Mouse (Mus musculus) intestine, embryonic 16.5 days (tissue): ENCODE measurements around the gene Ednrb. TPM values are rescaled to one million over a fixed set of nuclear protein-coding genes. Genes with fewer than 3 reads are reported as not detected.
A peak's percentile ranks its signal among the peaks of the same experiment; 100 is the strongest.
"Not testable (repeated sequence)": the region's sequence is repeated elsewhere in the genome, so short reads cannot be mapped to it uniquely, and the experiment has no call there.

Experiments used
- ATAC-seq: fragments of 200-750 bp; cut with Nextera tagmentation; 2 replicates; pipeline ENCODE4 v1.8.0; 2017; ENCODE audit warnings: moderate TSS enrichment, moderate library complexity
- H3K27ac ChIP-seq: fragments of 300-500 bp; sonication (generic); 2 replicates; pipeline ENCODE4 v1.5.1; 2014; ENCODE audit warnings: mild to moderate bottlenecking, low read length
- H3K27me3 ChIP-seq: fragments of 300-500 bp; sonication (generic); replicated peaks from 2 replicates; pipeline ENCODE4 v1.6.1; 2014; ENCODE audit warnings: low read length, control low read depth, mixed read lengths; ENCODE audit not compliant: control insufficient read depth, insufficient read depth
- H3K36me3 ChIP-seq: fragments of 300-500 bp; sonication (generic); 2 replicates; pipeline ENCODE4 v1.6.1; 2014; ENCODE audit warnings: low read length, control low read depth; ENCODE audit not compliant: control insufficient read depth, insufficient read depth
- H3K4me1 ChIP-seq: fragments of 300-500 bp; sonication (generic); 2 replicates; pipeline ENCODE4 v1.6.1; 2014; ENCODE audit warnings: low read length, control low read depth, mixed read lengths; ENCODE audit not compliant: control insufficient read depth, insufficient read depth
- H3K4me2 ChIP-seq: fragments of 300-500 bp; sonication (generic); 2 replicates; pipeline ENCODE4 v1.6.1; 2014; ENCODE audit warnings: low read depth, low read length, control low read depth
- H3K4me3 ChIP-seq: fragments of 300-500 bp; sonication (generic); 2 replicates; pipeline ENCODE4 v1.5.1; 2014; ENCODE audit warnings: mild to moderate bottlenecking, low read length
- H3K9ac ChIP-seq: fragments of 300-500 bp; sonication (generic); 2 replicates; pipeline ENCODE4 v1.6.1; 2014; ENCODE audit warnings: low read depth, low read length
- H3K9me3 ChIP-seq: fragments of 300-500 bp; sonication (generic); 2 replicates; pipeline ENCODE4 v1.6.1; 2016; ENCODE audit warnings: low read length, control low read depth; ENCODE audit not compliant: control insufficient read depth
- WGBS: fragments of 180-500 bp; shearing (Covaris S2); extraction: QIAGEN DNeasy Blood & Tissue Kit; methylation state at CpG from one replicate; pipeline ENCODE4 v1.1.7; 2014; 5-methylcytosine and 5-hydroxymethylcytosine counted together
- polyA plus RNA-seq: library from polyadenylated mRNA; unstranded; fragments of >200 nt; fragmentation: Nextera tagmentation; extraction: Ambion mirVana; gene quantifications from 2 replicates; pipeline ENCODE4 v1.2.1, GENCODE M21; 2015

The Ednrb gene
- polyA plus RNA-seq, 1 experiment from 2014 or later = 133 TPM

- H3K4me1 ChIP-seq, H3K4me2 ChIP-seq, H3K27ac ChIP-seq, H3K9me3 ChIP-seq, ATAC-seq, H3K9ac ChIP-seq, H3K27me3 ChIP-seq, H3K36me3 ChIP-seq, H3K4me3 ChIP-seq: not testable (repeated sequence)
- 95% methylated on average over 6 of the region's 6 CpGs for WGBS
Observed at GRCm38 (mm10) chr14:103780336-103780735, 63.9 kb downstream of the Ednrb start.

GRCm38 (mm10) chr14:103779276-103779675 lies 64.9 kb downstream of the Ednrb start:
- Histone ChIP-seq H3K27ac (no peak overlapping the region; the same call in 1 of the 2 replicates), H3K4me3 (no peak overlapping the region), H3K36me3 (no peaks in the 10 kb centered on the region), H3K9ac (no peak overlapping the region), H3K4me2 (no peak overlapping the region), H3K4me1 (no peaks in the 10 kb centered on the region), H3K9me3 (no peaks in the 10 kb centered on the region), H3K27me3 (no peaks in the 10 kb centered on the region)
- ATAC-seq = no peak
- WGBS = 52% methylated on average over 6 of the region's 6 CpGs

GRCm38 (mm10) chr14:103778533-103779151 lies 65.6 kb downstream of the Ednrb start:
- no peak overlapping the region for H3K4me3 ChIP-seq
- no peaks in the 10 kb centered on the region for H3K27me3 ChIP-seq
- H3K36me3 ChIP-seq = no peaks in the 10 kb centered on the region
- ATAC-seq = peak; percentile 63
- WGBS = 45% methylated on average over 13 of the region's 13 CpGs
- no peaks in the 10 kb centered on the region for H3K9me3 ChIP-seq
- no peaks in the 10 kb centered on the region for H3K4me1 ChIP-seq
- H3K27ac ChIP-seq = peak overlapping the region; percentile 65
- peak overlapping the region; percentile 31 for H3K4me2 ChIP-seq
- H3K9ac ChIP-seq = no peak overlapping the region

GRCm38 (mm10) chr14:103778009-103778431 lies 66.2 kb downstream of the Ednrb start:
- H3K9me3 ChIP-seq = no peaks in the 10 kb centered on the region
- H3K36me3 ChIP-seq = no peaks in the 10 kb centered on the region
- H3K27me3 ChIP-seq = no peaks in the 10 kb centered on the region
- H3K4me3 ChIP-seq = peak overlapping the region; percentile 14; the same call in 1 of the 2 replicates
- no peaks in the 10 kb centered on the region for H3K4me1 ChIP-seq
- H3K4me2 ChIP-seq = peak overlapping the region; percentile 31
- ATAC-seq = peak; percentile 52
- 26% methylated on average over 12 of the region's 12 CpGs for WGBS
- peak overlapping the region; percentile 65 for H3K27ac ChIP-seq
- no peak overlapping the region; the same call in 1 of the 2 replicates for H3K9ac ChIP-seq

- no peak for ATAC-seq
- no peaks in the 10 kb centered on the region for H3K36me3 ChIP-seq
- 64% methylated on average over 4 of the region's 4 CpGs for WGBS
- no peaks in the 10 kb centered on the region for H3K4me1 ChIP-seq
- no peak overlapping the region for H3K9ac ChIP-seq
- H3K4me3 ChIP-seq = no peak overlapping the region
- no peaks in the 10 kb centered on the region for H3K27me3 ChIP-seq
- no peak overlapping the region for H3K4me2 ChIP-seq
- H3K9me3 ChIP-seq = no peaks in the 10 kb centered on the region
- H3K27ac ChIP-seq = peak overlapping the region; percentile 65; the same call in 1 of the 2 replicates
Observed at GRCm38 (mm10) chr14:103777386-103777785, 66.8 kb downstream of the Ednrb start.

- Histone ChIP-seq H3K27me3 (no peaks in the 10 kb centered on the region), H3K27ac (peak overlapping the region; percentile 48), H3K9ac (no peak overlapping the region), H3K36me3 (no peaks in the 10 kb centered on the region), H3K4me2 (no peak overlapping the region), H3K4me3 (no peak overlapping the region), H3K4me1 (no peaks in the 10 kb centered on the region; the same call in 1 of the 2 replicates), H3K9me3 (no peaks in the 10 kb centered on the region)
- ATAC-seq = no peak
- WGBS = 35% methylated on average over 9 of the region's 9 CpGs
Observed at GRCm38 (mm10) chr14:103769319-103770245, 74.6 kb downstream of the Ednrb start.

GRCm38 (mm10) chr14:103767488-103767887 lies 76.7 kb downstream of the Ednrb start:
- Histone ChIP-seq H3K4me3 (no peak overlapping the region), H3K27ac (peak overlapping the region; percentile 76), H3K27me3 (no peaks in the 10 kb centered on the region), H3K36me3 (no peaks in the 10 kb centered on the region), H3K9me3 (no peaks in the 10 kb centered on the region), H3K4me2 (no peak overlapping the region), H3K9ac (no peak overlapping the region), H3K4me1 (no peaks in the 10 kb centered on the region; the same call in 1 of the 2 replicates)
- 50% methylated on average over 6 of the region's 6 CpGs for WGBS
- no peak for ATAC-seq

Other genes starting within 250 kb of the Ednrb start
- gene Slain1, start 194.2 kb downstream of the Ednrb start, polyA plus RNA-seq = 0.57 and 0.71 TPM in 2 replicates